Mouse (Mus musculus): ENCODE data around the gene Trp53rkb.

The Trp53rkb gene

GRCm38 (mm10) chr2:166799615-166800472, 7.5 kb downstream of the Trp53rkb start:
- no peak for DNase-seq (ENCODE audit: extremely low spot score)

GRCm38 (mm10) chr2:166800473-166800857, 8.1 kb downstream of the Trp53rkb start:
- DNase-seq (ENCODE audit: extremely low spot score), result no peak

- no peak for DNase-seq (ENCODE audit: extremely low spot score)
These were observed 9.1 kb downstream of the Trp53rkb start for GRCm38 (mm10) chr2:166801436-166801835.

- DNase-seq (ENCODE audit: extremely low spot score), result no peak
These were observed 11.0 kb downstream of the Trp53rkb start for GRCm38 (mm10) chr2:166803298-166803697.

GRCm38 (mm10) chr2:166805250-166806172, 13.2 kb downstream of the Trp53rkb start, which contains the start of gene Arfgef2:
Arfgef2 (plus strand) TSS chr2:166805588.
- peak; percentile 88 for DNase-seq (ENCODE audit: extremely low spot score)

GRCm38 (mm10) chr2:166806173-166806705, 13.9 kb downstream of the Trp53rkb start:
- no peak for DNase-seq (ENCODE audit: extremely low spot score)

- no peak for DNase-seq (ENCODE audit: extremely low spot score)
These were observed 14.5 kb downstream of the Trp53rkb start for GRCm38 (mm10) chr2:166806813-166807212.

GRCm38 (mm10) chr2:166809499-166809898, 17.2 kb downstream of the Trp53rkb start:
- no peak for DNase-seq (ENCODE audit: extremely low spot score)

- no peak for DNase-seq (ENCODE audit: extremely low spot score)
These were observed 18.5 kb downstream of the Trp53rkb start for GRCm38 (mm10) chr2:166810821-166811220.

GRCm38 (mm10) chr2:166818463-166819143, 26.3 kb downstream of the Trp53rkb start:
- no peak for DNase-seq (ENCODE audit: extremely low spot score)

GRCm38 (mm10) chr2:166819849-166820248, 27.5 kb downstream of the Trp53rkb start:
- no peak for DNase-seq (ENCODE audit: extremely low spot score)

GRCm38 (mm10) chr2:166820844-166821243, 28.5 kb downstream of the Trp53rkb start:
- DNase-seq (ENCODE audit: extremely low spot score), result no peak

- DNase-seq (ENCODE audit: extremely low spot score), result no peak
These were observed 29.1 kb downstream of the Trp53rkb start for GRCm38 (mm10) chr2:166821406-166821805.

- DNase-seq (ENCODE audit: extremely low spot score), result no peak
These were observed 29.9 kb downstream of the Trp53rkb start for GRCm38 (mm10) chr2:166822119-166822826.

- no peak for DNase-seq (ENCODE audit: extremely low spot score)
These were observed 30.6 kb downstream of the Trp53rkb start for GRCm38 (mm10) chr2:166822901-166823300.

GRCm38 (mm10) chr2:166824386-166824785, 32.1 kb downstream of the Trp53rkb start:
- DNase-seq (ENCODE audit: extremely low spot score), result no peak

GRCm38 (mm10) chr2:166824998-166825397, 32.7 kb downstream of the Trp53rkb start:
- DNase-seq (ENCODE audit: extremely low spot score), result no peak

- DNase-seq (ENCODE audit: extremely low spot score), result no peak
These were observed 34.3 kb downstream of the Trp53rkb start for GRCm38 (mm10) chr2:166826491-166827224.

GRCm38 (mm10) chr2:166828306-166828705, 36.0 kb downstream of the Trp53rkb start:
- DNase-seq (ENCODE audit: extremely low spot score), result no peak

GRCm38 (mm10) chr2:166830350-166830749, 38.0 kb downstream of the Trp53rkb start:
- DNase-seq (ENCODE audit: extremely low spot score), result no peak

Measured in embryo, embryonic 9.5 days (tissue).